Mouse (Mus musculus) cerebellum, adult 18-20 months (tissue): ENCODE measurements around the gene Mrps35.

ENCODE experiments used
- DNase-seq, 2 experiments: peaks; one replicate each; pipeline ENCODE4 v3.0.0; 2021

Mrps35 gene

GRCm38 (mm10) chr6:147030096-147030885 is 12.3 kb upstream of the Mrps35 start:
- peak; percentile 72 to 80 for DNase-seq

- DNase-seq = peak; percentile 46 to 54
Observed at GRCm38 (mm10) chr6:147032303-147032925, 10.2 kb upstream of the Mrps35 start, which contains the start of gene Rep15. Gene Rep15, plus strand, starts transcription at chr6:147032584.

GRCm38 (mm10) chr6:147043633-147044032 is 1.1 kb downstream of the Mrps35 start:
- no peak for DNase-seq

GRCm38 (mm10) chr6:147049239-147049805 is 6.8 kb downstream of the Mrps35 start:
- DNase-seq = no peak

- DNase-seq = no peak
Observed at GRCm38 (mm10) chr6:147051666-147052065, 9.1 kb downstream of the Mrps35 start.

GRCm38 (mm10) chr6:147052440-147052839 is 9.9 kb downstream of the Mrps35 start:
- no peak for DNase-seq

GRCm38 (mm10) chr6:147053785-147054646 is 11.5 kb downstream of the Mrps35 start:
- no peak for DNase-seq

- no peak for DNase-seq
Observed at GRCm38 (mm10) chr6:147055374-147055977, 12.9 kb downstream of the Mrps35 start.

- DNase-seq = no peak
Observed at GRCm38 (mm10) chr6:147059326-147059725, 16.8 kb downstream of the Mrps35 start.

GRCm38 (mm10) chr6:147061630-147062029 is 19.1 kb downstream of the Mrps35 start:
- no peak for DNase-seq

- DNase-seq = no peak
Observed at GRCm38 (mm10) chr6:147062034-147062433, 19.5 kb downstream of the Mrps35 start.

- no peak for DNase-seq
Observed at GRCm38 (mm10) chr6:147062694-147063093, 20.1 kb downstream of the Mrps35 start.

GRCm38 (mm10) chr6:147064226-147064943 is 21.8 kb downstream of the Mrps35 start:
- DNase-seq = no peak

GRCm38 (mm10) chr6:147064944-147065261 is 22.3 kb downstream of the Mrps35 start:
- DNase-seq = no peak

- no peak for DNase-seq
Observed at GRCm38 (mm10) chr6:147075808-147076387, 33.3 kb downstream of the Mrps35 start.

GRCm38 (mm10) chr6:147076878-147077277 is 34.3 kb downstream of the Mrps35 start:
- DNase-seq = no peak

- no peak for DNase-seq
Observed at GRCm38 (mm10) chr6:147079919-147080318, 37.4 kb downstream of the Mrps35 start.

GRCm38 (mm10) chr6:147085398-147086040 is 43.0 kb downstream of the Mrps35 start:
- no peak for DNase-seq

GRCm38 (mm10) chr6:147086594-147087225 is 44.1 kb downstream of the Mrps35 start, which contains the start of gene Mansc4:
Gene Mansc4, minus strand, starts transcription at chr6:147087032.
- DNase-seq = no peak

- DNase-seq = no peak
Observed at GRCm38 (mm10) chr6:147087736-147088135, 45.2 kb downstream of the Mrps35 start.
